Mouse (Mus musculus): ENCODE results near the gene Olfr370. TPM values are rescaled to one million over a fixed set of nuclear protein-coding genes. Genes with fewer than 3 reads are reported as not detected.
A peak's percentile ranks its signal among the peaks of the same experiment; 100 is the strongest.
"Not testable (repeated sequence)": the region's sequence is repeated elsewhere in the genome, so short reads cannot be mapped to it uniquely, and the experiment has no call there.

Gene Olfr370
- not detected in 2 replicates for polyA plus RNA-seq (2014; fragmentation: Nextera tagmentation; extraction: Ambion mirVana)

- Histone ChIP-seq H3K27ac (ENCODE audit: low read depth, low read length) (no peak within 1 kb of the TSS), H3K9me3 (ENCODE audit: control insufficient read depth, low read length) (no peaks in the 10 kb centered on the region), H3K4me3 (ENCODE audit: low read depth, low read length) (no peak within 1 kb of the TSS), H3K36me3 (ENCODE audit: control insufficient read depth, insufficient read depth, low read length) (no peaks in the 10 kb centered on the region), H3K4me1 (ENCODE audit: control insufficient read depth, insufficient read depth, low read length) (no peaks in the 10 kb centered on the region), H3K9ac (ENCODE audit: low read length) (no peak within 1 kb of the TSS), H3K4me2 (no peak within 1 kb of the TSS), H3K27me3 (ENCODE audit: control insufficient read depth, insufficient read depth, low read length) (no peaks in the 10 kb centered on the region)
- ATAC-seq (ENCODE audit: low FRiP score), result no peak
- 74% methylated on average over 3 of the region's 3 CpGs for WGBS
- no peak for DNase-seq (ENCODE audit: low spot score, missing footprints)
Observed at GRCm38 (mm10) chr8:83535736-83536135, at the start of gene Olfr370. Olfr370 (plus strand) TSS chr8:83535780.

GRCm38 (mm10) chr8:83511696-83512095, 23.9 kb upstream of the Olfr370 start:
- no peaks in the 10 kb centered on the region for H3K36me3 ChIP-seq (ENCODE audit: control insufficient read depth, insufficient read depth, low read length)
- no peak overlapping the region for H3K9ac ChIP-seq (ENCODE audit: low read length)
- no peak overlapping the region for H3K27ac ChIP-seq (ENCODE audit: low read depth, low read length)
- peaks cover 4% of the 10 kb centered on the region; the same call in 1 of the 2 replicates for H3K9me3 ChIP-seq (ENCODE audit: control insufficient read depth, low read length)
- ATAC-seq (ENCODE audit: low FRiP score) (no peak), DNase-seq (ENCODE audit: low spot score, missing footprints) (no peak)
- H3K4me2 ChIP-seq, result no peak overlapping the region
- H3K4me1 ChIP-seq (ENCODE audit: control insufficient read depth, insufficient read depth, low read length), result no peaks in the 10 kb centered on the region
- no peak overlapping the region for H3K4me3 ChIP-seq (ENCODE audit: low read depth, low read length)
- WGBS, result 86% methylated on average over 3 of the region's 3 CpGs
- no peaks in the 10 kb centered on the region for H3K27me3 ChIP-seq (ENCODE audit: control insufficient read depth, insufficient read depth, low read length)

GRCm38 (mm10) chr8:83520432-83520831, 15.1 kb upstream of the Olfr370 start:
- Histone ChIP-seq H3K4me2 (no peak overlapping the region), H3K4me1 (ENCODE audit: control insufficient read depth, insufficient read depth, low read length) (no peaks in the 10 kb centered on the region), H3K9me3 (ENCODE audit: control insufficient read depth, low read length) (no peaks in the 10 kb centered on the region), H3K36me3 (ENCODE audit: control insufficient read depth, insufficient read depth, low read length) (no peaks in the 10 kb centered on the region), H3K27ac (ENCODE audit: low read depth, low read length) (no peak overlapping the region), H3K27me3 (ENCODE audit: control insufficient read depth, insufficient read depth, low read length) (no peaks in the 10 kb centered on the region), H3K4me3 (ENCODE audit: low read depth, low read length) (no peak overlapping the region), H3K9ac (ENCODE audit: low read length) (no peak overlapping the region)
- ATAC-seq (ENCODE audit: low FRiP score) (no peak), DNase-seq (ENCODE audit: low spot score, missing footprints) (no peak)
- WGBS, result 75% methylated on average over 3 of the region's 3 CpGs

- H3K9ac ChIP-seq (ENCODE audit: low read length); H3K36me3 ChIP-seq (ENCODE audit: control insufficient read depth, insufficient read depth, low read length); H3K4me3 ChIP-seq (ENCODE audit: low read depth, low read length); ATAC-seq (ENCODE audit: low FRiP score); H3K4me1 ChIP-seq (ENCODE audit: control insufficient read depth, insufficient read depth, low read length); H3K9me3 ChIP-seq (ENCODE audit: control insufficient read depth, low read length); H3K27me3 ChIP-seq (ENCODE audit: control insufficient read depth, insufficient read depth, low read length); H3K4me2 ChIP-seq; DNase-seq (ENCODE audit: low spot score, missing footprints); H3K27ac ChIP-seq (ENCODE audit: low read depth, low read length): not testable (repeated sequence)
- WGBS, result 69% methylated on average over 3 of the region's 3 CpGs
Observed at GRCm38 (mm10) chr8:83520907-83521306, 14.7 kb upstream of the Olfr370 start.

- WGBS, result 34% methylated on average over 1 of the region's 1 CpGs
- Histone ChIP-seq H3K27ac (ENCODE audit: low read depth, low read length) (no peak overlapping the region), H3K9ac (ENCODE audit: low read length) (no peak overlapping the region), H3K27me3 (ENCODE audit: control insufficient read depth, insufficient read depth, low read length) (no peaks in the 10 kb centered on the region), H3K36me3 (ENCODE audit: control insufficient read depth, insufficient read depth, low read length) (no peaks in the 10 kb centered on the region), H3K4me2 (no peak overlapping the region), H3K4me1 (ENCODE audit: control insufficient read depth, insufficient read depth, low read length) (no peaks in the 10 kb centered on the region), H3K4me3 (ENCODE audit: low read depth, low read length) (no peak overlapping the region), H3K9me3 (ENCODE audit: control insufficient read depth, low read length) (no peaks in the 10 kb centered on the region)
- ATAC-seq (ENCODE audit: low FRiP score) (no peak), DNase-seq (ENCODE audit: low spot score, missing footprints) (no peak)
Observed at GRCm38 (mm10) chr8:83521310-83521709, 14.3 kb upstream of the Olfr370 start.

GRCm38 (mm10) chr8:83534802-83535201, 778 bp upstream of the Olfr370 start:
- ATAC-seq (ENCODE audit: low FRiP score), result no peak
- no peak overlapping the region for H3K27ac ChIP-seq (ENCODE audit: low read depth, low read length)
- no peaks in the 10 kb centered on the region for H3K27me3 ChIP-seq (ENCODE audit: control insufficient read depth, insufficient read depth, low read length)
- H3K4me1 ChIP-seq (ENCODE audit: control insufficient read depth, insufficient read depth, low read length), result no peaks in the 10 kb centered on the region
- WGBS, result 84% methylated on average over 2 of the region's 2 CpGs
- H3K9ac ChIP-seq (ENCODE audit: low read length), result no peak overlapping the region
- no peak for DNase-seq (ENCODE audit: low spot score, missing footprints)
- H3K4me3 ChIP-seq (ENCODE audit: low read depth, low read length), result no peak overlapping the region
- H3K4me2 ChIP-seq, result no peak overlapping the region
- no peaks in the 10 kb centered on the region for H3K9me3 ChIP-seq (ENCODE audit: control insufficient read depth, low read length)
- no peaks in the 10 kb centered on the region for H3K36me3 ChIP-seq (ENCODE audit: control insufficient read depth, insufficient read depth, low read length)

- 86% methylated on average over 3 of the region's 3 CpGs for WGBS
- Histone ChIP-seq H3K9ac (ENCODE audit: low read length) (no peak overlapping the region), H3K36me3 (ENCODE audit: control insufficient read depth, insufficient read depth, low read length) (no peaks in the 10 kb centered on the region), H3K4me3 (ENCODE audit: low read depth, low read length) (no peak overlapping the region), H3K4me1 (ENCODE audit: control insufficient read depth, insufficient read depth, low read length) (peaks cover 6% of the 10 kb centered on the region), H3K27me3 (ENCODE audit: control insufficient read depth, insufficient read depth, low read length) (no peaks in the 10 kb centered on the region), H3K9me3 (ENCODE audit: control insufficient read depth, low read length) (no peaks in the 10 kb centered on the region), H3K27ac (ENCODE audit: low read depth, low read length) (no peak overlapping the region), H3K4me2 (no peak overlapping the region)
- ATAC-seq (ENCODE audit: low FRiP score) (no peak), DNase-seq (ENCODE audit: low spot score, missing footprints) (no peak)
Observed at GRCm38 (mm10) chr8:83562669-83563068, 27.1 kb downstream of the Olfr370 start.

- DNase-seq (ENCODE audit: low spot score, missing footprints), result no peak
- Histone ChIP-seq H3K27ac (ENCODE audit: low read depth, low read length) (no peak overlapping the region), H3K4me1 (ENCODE audit: control insufficient read depth, insufficient read depth, low read length) (peaks cover 11% of the 10 kb centered on the region), H3K36me3 (ENCODE audit: control insufficient read depth, insufficient read depth, low read length) (no peaks in the 10 kb centered on the region), H3K4me2 (no peak overlapping the region), H3K9me3 (ENCODE audit: control insufficient read depth, low read length) (no peaks in the 10 kb centered on the region), H3K4me3 (ENCODE audit: low read depth, low read length) (no peak overlapping the region), H3K27me3 (ENCODE audit: control insufficient read depth, insufficient read depth, low read length) (no peaks in the 10 kb centered on the region), H3K9ac (ENCODE audit: low read length) (no peak overlapping the region)
- 76% methylated on average over 4 of the region's 4 CpGs for WGBS
- no peak for ATAC-seq (ENCODE audit: low FRiP score)
Observed at GRCm38 (mm10) chr8:83563246-83563645, 27.7 kb downstream of the Olfr370 start.

GRCm38 (mm10) chr8:83565731-83566375, 30.3 kb downstream of the Olfr370 start:
- DNase-seq (ENCODE audit: low spot score, missing footprints), result peak; percentile 93
- no peaks in the 10 kb centered on the region for H3K27me3 ChIP-seq (ENCODE audit: control insufficient read depth, insufficient read depth, low read length)
- no peak overlapping the region for H3K4me2 ChIP-seq
- ATAC-seq (ENCODE audit: low FRiP score), result peak; percentile 16
- H3K36me3 ChIP-seq (ENCODE audit: control insufficient read depth, insufficient read depth, low read length), result peaks cover 4% of the 10 kb centered on the region
- peaks cover 11% of the 10 kb centered on the region for H3K4me1 ChIP-seq (ENCODE audit: control insufficient read depth, insufficient read depth, low read length)
- no peak overlapping the region for H3K9ac ChIP-seq (ENCODE audit: low read length)
- no peak overlapping the region for H3K4me3 ChIP-seq (ENCODE audit: low read depth, low read length)
- no peak overlapping the region for H3K27ac ChIP-seq (ENCODE audit: low read depth, low read length)
- 74% methylated on average over 9 of the region's 9 CpGs for WGBS
- no peaks in the 10 kb centered on the region for H3K9me3 ChIP-seq (ENCODE audit: control insufficient read depth, low read length)
